Mouse (Mus musculus): Measurements from ENCODE around the gene Gad2. TPM values are rescaled to one million over a fixed set of nuclear protein-coding genes. Genes with fewer than 3 reads are reported as not detected.

The Gad2 gene
- polyA plus RNA-seq, 1 experiment: 189 TPM

DNA sequence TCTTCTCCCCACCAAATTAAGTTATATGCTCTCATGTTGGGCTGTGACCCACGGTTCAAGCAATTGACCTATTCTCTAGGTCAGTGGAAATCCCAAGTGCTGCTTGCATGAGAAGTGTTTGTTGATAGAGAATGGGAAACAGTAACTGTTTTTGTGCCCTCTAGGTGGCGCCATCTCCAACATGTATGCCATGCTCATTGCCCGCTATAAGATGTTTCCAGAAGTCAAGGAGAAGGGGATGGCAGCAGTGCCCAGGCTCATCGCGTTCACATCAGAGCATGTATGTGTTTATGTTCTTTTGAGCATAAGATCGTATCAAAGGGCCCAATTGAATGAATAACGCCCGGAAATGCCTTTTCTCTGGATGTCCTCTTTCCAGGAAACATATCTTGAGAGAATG is 12.8 kb downstream of the Gad2 start:
- TF ChIP-seq POLR2A (IDR thresholded peaks at IDR 0.05; ENCODE audit: insufficient read depth, low read depth, low read length) (no peak), CTCF (IDR thresholded peaks at IDR 0.05; ENCODE audit: insufficient read depth, low read depth, low read length) (no peak)
- H3K4me1 ChIP-seq (ENCODE audit: control insufficient read depth, insufficient read depth, low read length): no peaks in the 10 kb centered on the region
- WGBS: 56% methylated on average over 8 of the region's 8 CpGs
- H3K27ac ChIP-seq (ENCODE audit: insufficient read depth, low read depth, low read length): no peak overlapping the region
- no peak overlapping the region for H3K4me3 ChIP-seq (ENCODE audit: insufficient read depth, low read depth, low read length)

- Histone ChIP-seq H3K27ac (ENCODE audit: insufficient read depth, low read depth, low read length) (no peak overlapping the region), H3K4me1 (ENCODE audit: control insufficient read depth, insufficient read depth, low read length) (no peaks in the 10 kb centered on the region), H3K4me3 (ENCODE audit: insufficient read depth, low read depth, low read length) (no peak overlapping the region)
- WGBS: 21% methylated on average over 1 of the region's 1 CpGs
- TF ChIP-seq POLR2A (IDR thresholded peaks at IDR 0.05; ENCODE audit: insufficient read depth, low read depth, low read length) (no peak), CTCF (IDR thresholded peaks at IDR 0.05; ENCODE audit: insufficient read depth, low read depth, low read length) (no peak)
These were observed 24.1 kb downstream of the Gad2 start for GRCm38 (mm10) chr2:22646134-22646533.

DNA sequence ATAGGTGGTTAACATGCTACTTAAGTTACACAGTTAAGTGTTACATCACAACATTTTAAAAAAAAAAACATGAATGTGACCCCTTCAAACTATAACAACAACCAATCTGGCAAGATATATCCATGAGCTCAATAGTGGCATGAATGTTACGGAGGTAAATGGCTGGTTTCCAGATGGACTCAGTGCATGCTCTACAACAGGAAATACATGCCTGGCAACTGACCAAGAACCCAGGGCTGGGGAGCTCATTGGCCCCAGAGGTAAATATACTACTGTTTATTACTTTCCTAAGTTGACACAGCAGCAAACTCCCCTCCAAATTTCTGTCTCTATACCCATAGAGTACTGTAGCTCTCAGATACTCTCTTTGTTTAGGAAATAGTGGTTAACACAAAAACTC is 26.4 kb downstream of the Gad2 start:
- no peak overlapping the region for H3K4me3 ChIP-seq (ENCODE audit: insufficient read depth, low read depth, low read length)
- no peaks in the 10 kb centered on the region for H3K4me1 ChIP-seq (ENCODE audit: control insufficient read depth, insufficient read depth, low read length)
- TF ChIP-seq POLR2A (IDR thresholded peaks at IDR 0.05; ENCODE audit: insufficient read depth, low read depth, low read length) (no peak), CTCF (IDR thresholded peaks at IDR 0.05; ENCODE audit: insufficient read depth, low read depth, low read length) (no peak)
- whole genome bisulfite sequencing: 66% methylated on average over 1 of the region's 1 CpGs
- H3K27ac ChIP-seq (ENCODE audit: insufficient read depth, low read depth, low read length): no peak overlapping the region

GRCm38 (mm10) chr2:22651826-22652225 is 29.8 kb downstream of the Gad2 start:
- Histone ChIP-seq H3K4me3 (ENCODE audit: insufficient read depth, low read depth, low read length) (no peak overlapping the region), H3K4me1 (ENCODE audit: control insufficient read depth, insufficient read depth, low read length) (no peaks in the 10 kb centered on the region), H3K27ac (ENCODE audit: insufficient read depth, low read depth, low read length) (no peak overlapping the region)
- 75% methylated on average over 4 of the region's 4 CpGs for WGBS
- TF ChIP-seq POLR2A (IDR thresholded peaks at IDR 0.05; ENCODE audit: insufficient read depth, low read depth, low read length) (no peak), CTCF (IDR thresholded peaks at IDR 0.05; ENCODE audit: insufficient read depth, low read depth, low read length) (no peak)

DNA sequence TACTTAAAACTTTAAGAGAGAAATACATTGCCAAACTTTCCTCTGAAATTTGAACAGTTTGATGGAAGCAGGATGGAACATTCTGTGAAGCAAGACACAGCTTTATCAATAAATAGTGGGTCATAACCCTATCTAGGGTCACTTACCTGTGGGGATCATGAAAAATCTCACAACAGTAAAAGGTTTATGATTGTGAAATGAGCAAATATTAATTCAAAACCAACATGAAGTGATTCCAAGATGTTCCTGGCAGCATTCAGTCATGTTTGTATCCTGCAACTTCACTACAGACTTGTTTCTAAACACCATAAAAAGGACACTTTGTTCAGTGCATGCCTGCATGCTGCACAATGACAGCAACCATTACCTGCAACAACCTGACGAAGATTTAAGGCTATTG is 41.7 kb downstream of the Gad2 start:
- WGBS: 78% methylated on average over 1 of the region's 1 CpGs
- Histone ChIP-seq H3K27ac (ENCODE audit: insufficient read depth, low read depth, low read length) (no peak overlapping the region), H3K4me3 (ENCODE audit: insufficient read depth, low read depth, low read length) (no peak overlapping the region), H3K4me1 (ENCODE audit: control insufficient read depth, insufficient read depth, low read length) (peaks cover 2% of the 10 kb centered on the region; the same call in 1 of the 2 replicates)
- TF ChIP-seq CTCF (IDR thresholded peaks at IDR 0.05; ENCODE audit: insufficient read depth, low read depth, low read length) (no peak), POLR2A (IDR thresholded peaks at IDR 0.05; ENCODE audit: insufficient read depth, low read depth, low read length) (no peak)

DNA sequence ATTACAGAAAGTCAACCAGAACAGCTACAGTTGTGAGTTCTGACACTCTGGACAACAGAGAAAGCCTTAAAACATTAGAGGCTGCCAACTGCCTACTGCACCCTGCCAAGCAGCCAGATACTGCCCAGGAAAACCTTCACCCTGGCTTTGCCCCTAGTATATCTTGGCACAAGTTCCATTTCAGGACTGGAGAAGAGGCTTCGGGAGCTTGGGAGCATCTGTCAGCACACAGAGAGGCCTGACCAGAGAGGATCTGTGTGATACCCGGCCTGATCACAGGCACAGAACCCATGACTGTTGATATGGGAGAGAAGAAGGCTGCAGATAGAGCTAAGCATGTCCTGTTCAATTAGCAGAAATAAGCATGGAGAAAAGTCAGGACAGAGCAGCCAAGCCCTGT is 48.4 kb downstream of the Gad2 start:
- Histone ChIP-seq H3K4me1 (ENCODE audit: control insufficient read depth, insufficient read depth, low read length) (peaks cover 2% of the 10 kb centered on the region; the same call in 1 of the 2 replicates), H3K27ac (ENCODE audit: insufficient read depth, low read depth, low read length) (no peak overlapping the region), H3K4me3 (ENCODE audit: insufficient read depth, low read depth, low read length) (no peak overlapping the region)
- 37% methylated on average over 2 of the region's 2 CpGs for WGBS
- TF ChIP-seq CTCF (IDR thresholded peaks at IDR 0.05; ENCODE audit: insufficient read depth, low read depth, low read length) (no peak), POLR2A (IDR thresholded peaks at IDR 0.05; ENCODE audit: insufficient read depth, low read depth, low read length) (no peak)

- 72% methylated on average over 1 of the region's 1 CpGs for WGBS
- Histone ChIP-seq H3K4me1 (ENCODE audit: control insufficient read depth, insufficient read depth, low read length) (peaks cover 2% of the 10 kb centered on the region; the same call in 1 of the 2 replicates), H3K4me3 (ENCODE audit: insufficient read depth, low read depth, low read length) (no peak overlapping the region), H3K27ac (ENCODE audit: insufficient read depth, low read depth, low read length) (no peak overlapping the region)
- TF ChIP-seq POLR2A (IDR thresholded peaks at IDR 0.05; ENCODE audit: insufficient read depth, low read depth, low read length): no peak
- no peak for TF ChIP-seq CTCF (IDR thresholded peaks at IDR 0.05; ENCODE audit: insufficient read depth, low read depth, low read length)
These were observed 49.3 kb downstream of the Gad2 start for GRCm38 (mm10) chr2:22671348-22671747.

DNA sequence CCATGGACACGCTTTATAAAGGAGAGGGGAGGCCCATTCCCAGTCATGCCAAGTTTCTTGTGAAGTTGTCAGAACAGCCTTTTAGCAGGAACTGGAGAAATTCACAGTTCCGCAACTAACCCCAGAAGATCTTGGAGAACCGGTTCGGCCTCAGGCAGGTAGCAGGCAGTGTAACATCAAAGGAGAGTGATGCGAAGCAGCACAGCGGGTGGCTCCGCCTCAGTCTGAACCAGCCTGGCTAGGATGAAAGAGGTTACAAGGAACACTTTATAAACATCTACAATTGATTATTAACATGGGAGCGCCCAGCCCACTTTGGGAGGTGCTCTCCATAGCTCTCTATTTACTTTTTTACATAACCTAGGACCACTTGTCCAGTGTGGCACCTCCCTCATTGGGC is 55.1 kb downstream of the Gad2 start:
- Histone ChIP-seq H3K4me1 (ENCODE audit: control insufficient read depth, insufficient read depth, low read length) (no peaks in the 10 kb centered on the region), H3K4me3 (ENCODE audit: insufficient read depth, low read depth, low read length) (no peak overlapping the region), H3K27ac (ENCODE audit: insufficient read depth, low read depth, low read length) (no peak overlapping the region)
- no peak for TF ChIP-seq POLR2A (IDR thresholded peaks at IDR 0.05; ENCODE audit: insufficient read depth, low read depth, low read length)
- no peak for TF ChIP-seq CTCF (IDR thresholded peaks at IDR 0.05; ENCODE audit: insufficient read depth, low read depth, low read length)
- 59% methylated on average over 8 of the region's 8 CpGs for WGBS

DNA sequence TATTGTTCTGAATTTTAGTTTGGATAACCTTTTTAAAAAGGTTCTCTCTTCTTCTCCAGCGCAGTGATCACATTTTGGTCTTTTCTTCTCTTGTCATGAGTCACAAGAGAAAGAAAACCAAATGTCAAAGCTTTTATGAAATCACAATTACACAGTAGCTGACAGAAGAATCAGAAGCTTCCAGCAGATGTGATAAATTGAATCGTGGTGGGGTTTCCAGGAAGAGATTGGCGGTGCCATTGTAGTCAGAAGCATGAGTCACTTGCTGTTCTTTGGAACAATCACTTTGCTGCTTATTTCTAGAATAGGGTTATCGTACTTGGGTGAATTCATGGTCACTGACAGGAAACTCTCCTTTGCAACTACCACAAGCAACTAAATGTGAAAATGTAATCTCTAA is 57.9 kb downstream of the Gad2 start:
- Histone ChIP-seq H3K4me3 (ENCODE audit: insufficient read depth, low read depth, low read length) (no peak overlapping the region), H3K4me1 (ENCODE audit: control insufficient read depth, insufficient read depth, low read length) (no peaks in the 10 kb centered on the region), H3K27ac (ENCODE audit: insufficient read depth, low read depth, low read length) (no peak overlapping the region)
- no peak for TF ChIP-seq POLR2A (IDR thresholded peaks at IDR 0.05; ENCODE audit: insufficient read depth, low read depth, low read length)
- no peak for TF ChIP-seq CTCF (IDR thresholded peaks at IDR 0.05; ENCODE audit: insufficient read depth, low read depth, low read length)
- 32% methylated on average over 4 of the region's 4 CpGs for WGBS

DNA sequence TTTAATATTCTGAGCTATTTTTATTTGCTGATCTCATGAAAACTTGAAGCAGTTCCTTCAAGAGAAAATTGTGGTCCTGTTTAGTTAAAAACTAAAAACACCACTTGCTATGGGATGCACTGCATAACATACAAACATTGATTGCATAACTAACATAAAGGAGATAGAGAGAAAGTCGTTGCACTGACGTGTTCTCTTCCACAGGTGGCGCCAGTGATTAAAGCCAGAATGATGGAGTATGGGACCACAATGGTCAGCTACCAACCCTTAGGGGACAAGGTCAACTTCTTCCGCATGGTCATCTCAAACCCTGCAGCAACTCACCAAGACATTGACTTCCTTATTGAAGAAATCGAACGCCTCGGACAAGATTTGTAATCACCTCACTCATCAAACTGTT is 68.0 kb downstream of the Gad2 start:
- Histone ChIP-seq H3K4me1 (ENCODE audit: control insufficient read depth, insufficient read depth, low read length) (no peaks in the 10 kb centered on the region), H3K4me3 (ENCODE audit: insufficient read depth, low read depth, low read length) (no peak overlapping the region), H3K27ac (ENCODE audit: insufficient read depth, low read depth, low read length) (no peak overlapping the region)
- no peak for TF ChIP-seq CTCF (IDR thresholded peaks at IDR 0.05; ENCODE audit: insufficient read depth, low read depth, low read length)
- TF ChIP-seq POLR2A (IDR thresholded peaks at IDR 0.05; ENCODE audit: insufficient read depth, low read depth, low read length): no peak
- WGBS: 88% methylated on average over 7 of the region's 7 CpGs
